In genomic region chr14:47011171-47012139, GRCm38 (mm10) we compare ENCODE assay signal across 8 mouse cellular contexts.
DNase-seq lines count a peak whose midpoint lies in the region; ATAC-seq lines count a peak whose summit lies in the region.

No protein-coding gene starts in this region.

- ATAC-seq in granulocyte monocyte progenitor cell, adult 5-6 weeks (replicated peaks; ENCODE audit: poor library complexity, severe bottlenecking): 0 out of 2 replicates have a peak, but pooled peaks have one; percentile 28

- intact Hi-C loops in left cerebral cortex, postnatal 25 days (cut with DNase I): no loop called here

- peak; percentile 46 for DNase-seq in layer of hippocampus, adult 11-12 months (ENCODE audit: low spot score)
- no peak for DNase-seq in layer of hippocampus, adult 9-10 months (ENCODE audit: low spot score)
- DNase-seq in left cerebral cortex, postnatal 25 days (ENCODE audit: low spot score in 2 of 2): peak; percentile 43 to 73
- peak; percentile 30 for DNase-seq in right cerebral cortex, postnatal 14 days
- no peak for DNase-seq in spleen, adult 12 weeks (ENCODE audit: low spot score)
- no peak for DNase-seq in B cell, adult 2 months
- DNase-seq in urinary bladder, adult 2 months (ENCODE audit: low spot score): no peak

Comparison
In these comparisons a context has a peak if more than half of its experiments do, and no peak if none do; other contexts are left out.
1. DNase-seq: peak in layer of hippocampus, adult 11-12 months (single experiment), left cerebral cortex, postnatal 25 days (2 of 2) and right cerebral cortex, postnatal 14 days (single experiment); none in layer of hippocampus, adult 9-10 months (single experiment), spleen, adult 12 weeks (single experiment), B cell, adult 2 months (0 of 2) and urinary bladder, adult 2 months (single experiment).